Mouse (Mus musculus) neural tube, embryonic 13.5 days (tissue): ENCODE measurements at regions not wholly inside any gene's neighbourhood (a gene's known extent, or its start where the extent isn't known, plus 50 kb on each side); places are given as distances from the start of the nearest gene placed in this dataset.

Experiments
- ATAC-seq: fragments of 200-750 bp; cut with Nextera tagmentation; 2 replicates; pipeline ENCODE4 v1.8.0; 2017; ENCODE audit warnings: low read depth, mild to moderate bottlenecking, moderate TSS enrichment, moderate library complexity
- H3K27ac ChIP-seq: fragments of 300-500 bp; sonication (generic); replicated peaks from 2 replicates; pipeline ENCODE4 v1.5.1; 2015; ENCODE audit warnings: moderate library complexity, mild to moderate bottlenecking, inconsistent platforms
- H3K27me3 ChIP-seq: fragments of 300-500 bp; sonication (generic); 2 replicates; pipeline ENCODE4 v1.6.1; 2015; ENCODE audit warnings: mild to moderate bottlenecking, inconsistent platforms
- H3K36me3 ChIP-seq: fragments of 300-500 bp; sonication (generic); 2 replicates; pipeline ENCODE4 v1.6.1; 2015; ENCODE audit warnings: mild to moderate bottlenecking, inconsistent platforms
- H3K4me1 ChIP-seq: fragments of 300-500 bp; sonication (generic); replicated peaks from 2 replicates; pipeline ENCODE4 v1.6.1; 2015; ENCODE audit warnings: inconsistent platforms
- H3K4me2 ChIP-seq: fragments of 300-500 bp; sonication (generic); 2 replicates; pipeline ENCODE4 v1.6.1; 2015; ENCODE audit warnings: inconsistent platforms, mild to moderate bottlenecking, moderate library complexity
- H3K4me3 ChIP-seq: fragments of 300-500 bp; sonication (generic); 2 replicates; pipeline ENCODE4 v1.5.1; 2015; ENCODE audit warnings: mild to moderate bottlenecking, inconsistent platforms
- H3K9ac ChIP-seq: fragments of 300-500 bp; sonication (generic); 2 replicates; pipeline ENCODE4 v1.6.1; 2015; ENCODE audit warnings: moderate library complexity, mild to moderate bottlenecking, inconsistent platforms
- H3K9me3 ChIP-seq: fragments of 300-500 bp; sonication (generic); 2 replicates; pipeline ENCODE4 v1.6.1; 2016; ENCODE audit warnings: inconsistent platforms
- WGBS: fragments of 180-500 bp; shearing (Covaris S2); methylation state at CpG from one replicate; pipeline ENCODE4 v1.1.7; 2015; 5-methylcytosine and 5-hydroxymethylcytosine counted together

DNA sequence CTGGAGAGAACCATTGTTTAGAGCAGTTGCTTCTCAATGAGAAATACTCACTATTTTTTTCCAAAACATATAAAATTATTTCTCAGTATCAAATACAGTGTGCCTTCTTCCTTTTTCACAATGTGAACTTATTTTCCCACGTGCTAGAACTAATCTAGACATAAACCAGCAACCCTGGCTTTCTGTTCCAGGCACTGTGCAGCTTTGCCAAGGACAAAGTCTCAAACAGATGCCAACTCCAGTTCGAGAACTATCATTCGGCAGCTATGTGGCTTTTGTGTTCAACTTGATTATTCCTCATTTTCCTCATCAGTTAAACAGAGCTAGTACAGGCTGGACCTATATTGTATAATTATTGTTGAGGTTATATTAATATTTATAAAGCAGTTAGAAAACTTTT is 116.2 kb downstream of the Rpl36a-ps1 start:
- no peak overlapping the region for H3K4me3 ChIP-seq
- no peak overlapping the region for H3K4me2 ChIP-seq
- H3K27ac ChIP-seq = no peak overlapping the region
- H3K9ac ChIP-seq = no peak overlapping the region
- H3K4me1 ChIP-seq = no peaks in the 10 kb centered on the region
- no peak for ATAC-seq
- WGBS = 82% methylated on average over 3 of the region's 3 CpGs
- H3K9me3 ChIP-seq = no peaks in the 10 kb centered on the region
- H3K36me3 ChIP-seq = no peaks in the 10 kb centered on the region
- H3K27me3 ChIP-seq = no peaks in the 10 kb centered on the region

GRCm38 (mm10) chr14:98873446-98873845 is 120.7 kb downstream of the Rpl36a-ps1 start:
- Histone ChIP-seq H3K9ac (no peak overlapping the region), H3K27me3 (no peaks in the 10 kb centered on the region), H3K36me3 (no peaks in the 10 kb centered on the region), H3K4me2 (no peak overlapping the region), H3K4me1 (no peaks in the 10 kb centered on the region), H3K9me3 (no peaks in the 10 kb centered on the region), H3K4me3 (no peak overlapping the region), H3K27ac (no peak overlapping the region)
- 80% methylated on average over 9 of the region's 9 CpGs for WGBS
- no peak for ATAC-seq

- Histone ChIP-seq H3K4me1 (no peaks in the 10 kb centered on the region), H3K9ac (no peak overlapping the region), H3K36me3 (no peaks in the 10 kb centered on the region), H3K27me3 (no peaks in the 10 kb centered on the region), H3K4me2 (no peak overlapping the region), H3K9me3 (no peaks in the 10 kb centered on the region), H3K4me3 (no peak overlapping the region), H3K27ac (no peak overlapping the region)
- no peak for ATAC-seq
- WGBS = 85% methylated on average over 6 of the region's 6 CpGs
Measured at GRCm38 (mm10) chr14:98869888-98870287, 124.2 kb downstream of the Rpl36a-ps1 start.

- peaks cover 4% of the 10 kb centered on the region for H3K27me3 ChIP-seq
- no peak overlapping the region for H3K27ac ChIP-seq
- ATAC-seq = no peak
- no peaks in the 10 kb centered on the region for H3K36me3 ChIP-seq
- peaks cover 7% of the 10 kb centered on the region; the same call in 1 of the 2 replicates for H3K4me1 ChIP-seq
- H3K4me2 ChIP-seq = no peak overlapping the region
- H3K9ac ChIP-seq = no peak overlapping the region
- H3K9me3 ChIP-seq = no peaks in the 10 kb centered on the region
- no peak overlapping the region for H3K4me3 ChIP-seq
Measured at GRCm38 (mm10) chr14:98866880-98867279, 127.2 kb downstream of the Rpl36a-ps1 start.

DNA sequence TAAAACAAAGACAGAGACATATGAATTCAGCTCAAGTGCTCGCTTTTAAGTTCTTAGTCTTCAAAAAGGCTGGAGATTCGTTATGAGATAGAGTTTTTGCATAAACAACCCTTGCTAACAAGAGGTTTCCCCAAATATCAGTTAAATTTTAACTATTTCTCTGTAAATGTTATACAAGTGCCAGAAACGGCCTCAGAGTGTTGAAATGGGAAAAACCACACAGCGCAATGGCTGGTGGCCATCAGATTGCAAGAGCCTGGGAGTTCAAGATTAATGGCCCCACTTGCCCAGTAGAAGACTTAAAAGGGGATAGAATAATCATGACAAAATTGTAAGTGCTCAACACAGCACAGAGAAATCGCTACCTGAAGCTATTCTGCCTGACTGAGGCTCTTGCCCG is 130.1 kb downstream of the Rpl36a-ps1 start:
- ATAC-seq = no peak

DNA sequence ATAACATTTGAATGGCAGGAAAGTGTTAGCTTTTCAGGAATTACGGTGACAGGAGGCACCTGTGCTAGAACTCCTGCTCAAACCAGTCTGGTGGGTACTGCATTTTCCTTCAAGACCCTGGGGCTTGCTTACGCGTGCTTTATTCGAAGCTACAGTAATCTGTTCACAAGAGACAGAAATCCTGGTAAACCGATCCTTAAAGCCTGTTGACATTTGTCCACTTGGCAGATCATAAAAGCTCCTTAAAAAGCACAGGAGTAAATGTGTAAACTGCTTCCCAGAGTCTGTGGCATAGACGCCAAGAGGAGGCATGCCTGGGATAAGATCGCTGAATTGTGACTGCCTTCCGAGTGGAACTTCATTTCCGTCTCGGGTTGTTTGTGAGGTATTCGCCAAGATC is 130.5 kb downstream of the Rpl36a-ps1 start:
- peaks cover 4% of the 10 kb centered on the region for H3K27me3 ChIP-seq
- WGBS = 83% methylated on average over 11 of the region's 11 CpGs
- H3K27ac ChIP-seq = no peak overlapping the region

More for the DNA sequence above, 130.1 kb downstream of the Rpl36a-ps1 start:
- H3K9ac ChIP-seq = no peak overlapping the region
- H3K9me3 ChIP-seq = no peaks in the 10 kb centered on the region
- H3K36me3 ChIP-seq = no peaks in the 10 kb centered on the region
- WGBS = 87% methylated on average over 6 of the region's 6 CpGs
- H3K4me1 ChIP-seq = peaks cover 7% of the 10 kb centered on the region; the same call in 1 of the 2 replicates
- H3K27ac ChIP-seq = no peak overlapping the region
- no peak overlapping the region for H3K4me2 ChIP-seq
- H3K4me3 ChIP-seq = no peak overlapping the region
- peaks cover 4% of the 10 kb centered on the region for H3K27me3 ChIP-seq

GRCm38 (mm10) chr14:98862095-98862735 is 131.9 kb downstream of the Rpl36a-ps1 start:
- Histone ChIP-seq H3K27ac (no peak overlapping the region), H3K27me3 (peaks cover 4% of the 10 kb centered on the region), H3K4me1 (peaks cover 7% of the 10 kb centered on the region; the same call in 1 of the 2 replicates), H3K4me3 (no peak overlapping the region), H3K9me3 (no peaks in the 10 kb centered on the region), H3K4me2 (no peak overlapping the region), H3K9ac (no peak overlapping the region), H3K36me3 (no peaks in the 10 kb centered on the region)
- WGBS = 36% methylated on average over 5 of the region's 5 CpGs
- ATAC-seq = no peak

More for the DNA sequence above, 130.5 kb downstream of the Rpl36a-ps1 start:
- no peaks in the 10 kb centered on the region for H3K36me3 ChIP-seq
- no peak overlapping the region for H3K9ac ChIP-seq
- ATAC-seq = no peak
- peaks cover 7% of the 10 kb centered on the region; the same call in 1 of the 2 replicates for H3K4me1 ChIP-seq
- no peak overlapping the region for H3K4me2 ChIP-seq
- no peak overlapping the region for H3K4me3 ChIP-seq
- no peaks in the 10 kb centered on the region for H3K9me3 ChIP-seq

DNA sequence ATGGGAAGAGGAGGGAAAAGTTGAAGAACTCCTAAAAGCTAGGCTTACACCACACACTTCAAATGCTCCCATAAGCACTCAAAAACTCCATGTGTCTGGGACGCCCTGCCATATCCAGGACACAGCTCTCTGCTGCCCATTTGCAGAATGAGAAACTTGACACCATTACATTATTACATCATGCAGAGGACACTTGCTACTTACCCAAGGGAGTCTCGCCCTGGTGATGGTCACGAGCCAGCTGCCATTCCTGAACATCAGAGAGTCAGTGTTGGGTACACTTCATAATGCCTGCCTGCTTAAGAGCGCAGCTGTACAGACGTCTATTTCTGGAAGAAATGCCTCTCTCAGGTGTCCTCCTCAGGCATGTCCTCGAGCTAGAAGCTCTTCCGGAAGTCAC is 135.3 kb downstream of the Rpl36a-ps1 start:
- H3K36me3 ChIP-seq = no peaks in the 10 kb centered on the region
- H3K27ac ChIP-seq = no peak overlapping the region
- WGBS = 77% methylated on average over 7 of the region's 7 CpGs
- peaks cover 7% of the 10 kb centered on the region; the same call in 1 of the 2 replicates for H3K4me1 ChIP-seq
- no peak overlapping the region for H3K4me3 ChIP-seq
- no peak for ATAC-seq
- H3K27me3 ChIP-seq = peaks cover 4% of the 10 kb centered on the region; the same call in 1 of the 2 replicates
- no peaks in the 10 kb centered on the region for H3K9me3 ChIP-seq
- H3K4me2 ChIP-seq = no peak overlapping the region
- H3K9ac ChIP-seq = no peak overlapping the region

DNA sequence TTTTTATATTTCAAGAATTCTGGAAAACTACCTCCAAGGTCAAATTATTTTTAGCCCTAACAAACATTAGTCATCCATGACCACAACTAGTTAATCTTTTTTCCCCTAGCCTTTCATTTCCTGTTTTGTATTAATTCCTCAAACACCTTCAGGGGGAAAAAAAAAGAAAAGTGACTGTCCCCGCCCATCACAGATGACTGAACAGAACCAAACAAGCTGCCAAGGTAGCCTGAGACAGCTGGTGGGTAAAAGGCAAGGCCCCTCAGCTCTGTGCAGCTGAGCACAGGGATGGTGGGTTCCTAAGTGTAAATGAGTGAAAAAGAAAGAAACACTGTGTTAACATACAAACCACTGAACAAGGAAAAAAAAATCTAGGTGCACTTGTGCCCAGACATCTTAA is 145.6 kb downstream of the Rpl36a-ps1 start:
- Histone ChIP-seq H3K4me1 (no peaks in the 10 kb centered on the region), H3K4me3 (no peak overlapping the region), H3K4me2 (no peak overlapping the region), H3K27me3 (no peaks in the 10 kb centered on the region), H3K9ac (no peak overlapping the region), H3K27ac (no peak overlapping the region), H3K9me3 (no peaks in the 10 kb centered on the region), H3K36me3 (no peaks in the 10 kb centered on the region)
- WGBS = 79% methylated on average over 1 of the region's 1 CpGs
- ATAC-seq = no peak

DNA sequence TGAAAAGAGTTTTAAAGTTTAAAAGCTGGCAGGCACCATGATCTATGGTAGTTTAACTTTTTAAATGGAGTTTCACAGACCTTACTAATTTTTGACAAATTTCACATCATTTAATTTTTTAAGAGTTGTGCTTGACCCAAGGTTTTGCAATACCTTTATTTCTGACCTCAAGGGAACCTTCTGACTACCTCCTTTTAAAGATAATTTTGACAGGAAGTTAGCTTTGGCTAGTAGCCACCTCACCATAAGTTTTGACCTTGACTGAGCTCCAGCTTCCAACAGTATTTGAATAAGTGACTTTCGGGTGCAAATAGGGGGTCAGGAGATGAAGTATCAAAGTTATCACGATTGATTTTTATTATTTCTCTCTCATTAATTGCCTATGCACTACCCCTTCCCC is 149.9 kb downstream of the Rpl36a-ps1 start:
- H3K36me3 ChIP-seq = no peaks in the 10 kb centered on the region
- WGBS = 79% methylated on average over 2 of the region's 2 CpGs
- no peak overlapping the region for H3K9ac ChIP-seq
- ATAC-seq = no peak
- H3K27ac ChIP-seq = no peak overlapping the region
- H3K4me1 ChIP-seq = no peaks in the 10 kb centered on the region
- H3K4me2 ChIP-seq = no peak overlapping the region
- H3K9me3 ChIP-seq = no peaks in the 10 kb centered on the region
- H3K4me3 ChIP-seq = no peak overlapping the region
- H3K27me3 ChIP-seq = no peaks in the 10 kb centered on the region

- Histone ChIP-seq H3K27ac (no peak overlapping the region), H3K9me3 (no peaks in the 10 kb centered on the region), H3K4me3 (no peak overlapping the region), H3K4me1 (peaks cover 28% of the 10 kb centered on the region), H3K4me2 (no peak overlapping the region), H3K36me3 (no peaks in the 10 kb centered on the region), H3K9ac (no peak overlapping the region), H3K27me3 (no peaks in the 10 kb centered on the region)
- WGBS = 57% methylated on average over 5 of the region's 5 CpGs
- no peak for ATAC-seq
Measured at GRCm38 (mm10) chr14:98834316-98834715, 159.8 kb downstream of the Rpl36a-ps1 start.

- peak overlapping the region; percentile 4; the same call in 1 of the 2 replicates for H3K27ac ChIP-seq
- peaks cover 28% of the 10 kb centered on the region for H3K4me1 ChIP-seq
- ATAC-seq = peak; percentile 71; the same call in 1 of the 2 replicates
- no peaks in the 10 kb centered on the region for H3K36me3 ChIP-seq
- no peaks in the 10 kb centered on the region for H3K27me3 ChIP-seq
- no peak overlapping the region for H3K4me3 ChIP-seq
- WGBS = 24% methylated on average over 13 of the region's 13 CpGs
- H3K9ac ChIP-seq = no peak overlapping the region
- no peaks in the 10 kb centered on the region for H3K9me3 ChIP-seq
- peak overlapping the region; percentile 35 for H3K4me2 ChIP-seq
Measured at GRCm38 (mm10) chr14:98833230-98833999, 160.7 kb downstream of the Rpl36a-ps1 start.
